Mouse (Mus musculus): Measurements from ENCODE around the gene Ccdc6.

Ccdc6 gene

DNA sequence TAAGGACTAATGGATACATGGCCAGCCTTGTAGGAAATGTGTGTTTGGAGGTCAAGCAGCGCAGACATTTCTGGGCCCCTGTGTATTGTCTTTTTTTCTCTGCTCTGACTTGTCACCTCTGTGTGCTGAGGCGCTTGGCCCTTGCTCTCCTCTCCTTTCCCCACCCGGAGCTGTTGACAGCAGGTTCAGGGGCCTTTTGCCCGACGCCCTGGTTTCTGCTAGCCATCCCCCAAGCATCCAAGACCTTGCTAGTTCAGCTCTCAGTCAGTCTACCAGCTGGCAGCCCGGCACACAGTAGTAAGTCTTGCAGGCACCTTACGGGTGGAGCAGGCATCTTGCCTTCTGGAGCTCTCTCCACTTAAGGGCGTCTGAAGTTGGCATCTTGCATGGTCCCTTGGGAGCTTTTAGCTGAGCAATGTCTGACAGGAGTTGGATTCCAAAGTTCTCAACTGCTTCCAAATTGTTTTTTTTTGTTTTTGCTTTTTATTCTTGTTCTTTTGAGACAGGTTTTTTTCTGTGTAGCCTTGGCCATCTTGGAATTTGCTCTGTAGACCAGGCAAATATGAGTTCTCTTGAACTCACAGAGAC, 17.2 kb downstream of the Ccdc6 start:
- Histone ChIP-seq H3K4me3 (replicated peaks; ENCODE audit: low read length) (no peak overlapping the region), H3K9me3 (ENCODE audit: low read length) (no peaks in the 10 kb centered on the region), H3K4me1 (replicated peaks; ENCODE audit: low read depth, low read length) (peaks cover 62% of the 10 kb centered on the region), H3K36me3 (ENCODE audit: insufficient read depth, low read length) (peaks cover 15% of the 10 kb centered on the region), H3K27me3 (ENCODE audit: insufficient read depth, low read length) (no peaks in the 10 kb centered on the region)
- no peak for TF ChIP-seq POU5F1 (IDR thresholded peaks at IDR 0.05; ENCODE audit: borderline replicate concordance, low read length)
- TF ChIP-seq NANOG (IDR thresholded peaks at IDR 0.05; ENCODE audit: borderline replicate concordance, low read length), result no peak
- TF ChIP-seq CTCF (conservative IDR thresholded peaks at IDR 0.05; ENCODE audit: low read length), result no peak

DNA sequence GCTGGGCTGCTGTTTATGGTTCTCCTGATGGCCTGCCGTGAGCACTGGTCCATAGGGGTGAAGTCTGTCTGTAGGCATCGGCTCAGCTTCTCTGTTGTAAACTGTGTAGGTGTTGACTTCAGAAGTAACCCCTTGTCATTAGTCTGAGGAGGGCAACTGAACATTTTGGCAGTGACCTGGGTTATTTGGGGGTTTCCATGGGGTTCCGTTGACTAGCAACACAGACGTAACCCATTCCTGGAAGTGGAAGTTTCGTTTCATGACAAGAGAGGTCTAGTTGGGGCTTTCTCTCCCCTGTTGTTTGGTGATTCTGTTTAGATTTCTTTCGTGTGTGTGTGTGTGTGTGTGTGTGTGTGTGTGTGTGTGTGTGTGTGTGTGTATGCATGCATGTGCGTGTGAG, 19.5 kb downstream of the Ccdc6 start:
- no peak for TF ChIP-seq CTCF (conservative IDR thresholded peaks at IDR 0.05; ENCODE audit: low read length)
- no peak for TF ChIP-seq NANOG (IDR thresholded peaks at IDR 0.05; ENCODE audit: borderline replicate concordance, low read length)
- no peak for TF ChIP-seq POU5F1 (IDR thresholded peaks at IDR 0.05; ENCODE audit: borderline replicate concordance, low read length)
- peaks cover 14% of the 10 kb centered on the region for H3K36me3 ChIP-seq (ENCODE audit: insufficient read depth, low read length)
- H3K9me3 ChIP-seq (ENCODE audit: low read length), result no peaks in the 10 kb centered on the region
- H3K4me3 ChIP-seq (replicated peaks; ENCODE audit: low read length), result no peak overlapping the region
- H3K4me1 ChIP-seq (replicated peaks; ENCODE audit: low read depth, low read length), result peaks cover 63% of the 10 kb centered on the region
- H3K27me3 ChIP-seq (ENCODE audit: insufficient read depth, low read length), result no peaks in the 10 kb centered on the region

DNA sequence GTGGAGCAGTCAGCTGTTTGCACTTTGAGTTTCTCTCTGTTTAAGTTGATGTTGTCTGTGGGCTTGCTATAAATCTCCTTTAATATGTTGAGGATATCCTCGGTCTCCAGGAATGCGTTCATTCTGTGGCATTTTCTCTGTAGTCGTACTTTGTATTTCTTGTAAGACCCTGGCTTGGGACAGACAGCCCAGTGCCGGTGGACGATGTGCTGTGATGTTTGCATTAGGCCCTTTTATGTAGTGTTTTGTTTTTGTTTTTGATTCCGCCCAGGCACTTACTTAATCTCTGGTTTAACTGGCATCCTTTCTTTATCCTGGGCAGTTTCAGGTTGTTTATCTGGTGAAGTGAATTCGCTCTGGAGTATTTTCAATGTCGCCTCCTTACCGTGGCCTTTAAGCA, 22.5 kb downstream of the Ccdc6 start:
- Histone ChIP-seq H3K36me3 (ENCODE audit: insufficient read depth, low read length) (peaks cover 8% of the 10 kb centered on the region), H3K4me1 (replicated peaks; ENCODE audit: low read depth, low read length) (peaks cover 42% of the 10 kb centered on the region), H3K4me3 (replicated peaks; ENCODE audit: low read length) (no peak overlapping the region), H3K9me3 (ENCODE audit: low read length) (peaks cover 9% of the 10 kb centered on the region), H3K27me3 (ENCODE audit: insufficient read depth, low read length) (no peaks in the 10 kb centered on the region)
- TF ChIP-seq POU5F1 (IDR thresholded peaks at IDR 0.05; ENCODE audit: borderline replicate concordance, low read length), result no peak
- TF ChIP-seq NANOG (IDR thresholded peaks at IDR 0.05; ENCODE audit: borderline replicate concordance, low read length), result no peak
- TF ChIP-seq CTCF (conservative IDR thresholded peaks at IDR 0.05; ENCODE audit: low read length), result no peak

DNA sequence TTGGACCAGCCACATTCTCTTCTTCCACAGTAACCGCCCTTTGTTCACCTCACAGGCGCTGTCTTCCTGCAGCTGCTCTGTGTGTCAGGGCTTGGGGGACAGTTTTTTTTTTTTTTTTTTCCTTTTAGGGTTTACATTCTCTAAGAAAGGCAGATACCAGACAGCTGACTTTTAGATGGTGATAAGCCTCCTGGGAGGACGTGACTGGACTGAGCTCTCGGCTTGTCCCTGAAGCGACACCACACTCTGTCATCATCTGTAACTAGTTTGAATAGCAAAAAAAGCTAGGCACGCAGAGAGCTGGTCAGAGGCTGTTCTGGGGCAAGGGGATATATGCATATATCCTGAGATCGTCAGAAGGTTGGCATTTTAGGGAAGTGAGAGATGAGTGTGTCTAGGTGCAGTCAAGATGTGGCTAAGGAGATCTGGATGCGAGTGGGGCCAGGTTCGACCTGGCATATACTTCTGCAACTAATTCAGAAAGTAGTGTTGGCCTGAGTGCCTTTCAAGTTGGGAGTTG, 23.0 kb downstream of the Ccdc6 start:
- H3K9me3 ChIP-seq (ENCODE audit: low read length), result peaks cover 9% of the 10 kb centered on the region
- peaks cover 13% of the 10 kb centered on the region for H3K36me3 ChIP-seq (ENCODE audit: insufficient read depth, low read length)
- H3K4me1 ChIP-seq (replicated peaks; ENCODE audit: low read depth, low read length), result peaks cover 43% of the 10 kb centered on the region
- H3K4me3 ChIP-seq (replicated peaks; ENCODE audit: low read length), result no peak overlapping the region
- H3K27me3 ChIP-seq (ENCODE audit: insufficient read depth, low read length), result no peaks in the 10 kb centered on the region
- TF ChIP-seq NANOG (IDR thresholded peaks at IDR 0.05; ENCODE audit: borderline replicate concordance, low read length) (no peak), CTCF (conservative IDR thresholded peaks at IDR 0.05; ENCODE audit: low read length) (no peak), POU5F1 (IDR thresholded peaks at IDR 0.05; ENCODE audit: borderline replicate concordance, low read length) (no peak)

DNA sequence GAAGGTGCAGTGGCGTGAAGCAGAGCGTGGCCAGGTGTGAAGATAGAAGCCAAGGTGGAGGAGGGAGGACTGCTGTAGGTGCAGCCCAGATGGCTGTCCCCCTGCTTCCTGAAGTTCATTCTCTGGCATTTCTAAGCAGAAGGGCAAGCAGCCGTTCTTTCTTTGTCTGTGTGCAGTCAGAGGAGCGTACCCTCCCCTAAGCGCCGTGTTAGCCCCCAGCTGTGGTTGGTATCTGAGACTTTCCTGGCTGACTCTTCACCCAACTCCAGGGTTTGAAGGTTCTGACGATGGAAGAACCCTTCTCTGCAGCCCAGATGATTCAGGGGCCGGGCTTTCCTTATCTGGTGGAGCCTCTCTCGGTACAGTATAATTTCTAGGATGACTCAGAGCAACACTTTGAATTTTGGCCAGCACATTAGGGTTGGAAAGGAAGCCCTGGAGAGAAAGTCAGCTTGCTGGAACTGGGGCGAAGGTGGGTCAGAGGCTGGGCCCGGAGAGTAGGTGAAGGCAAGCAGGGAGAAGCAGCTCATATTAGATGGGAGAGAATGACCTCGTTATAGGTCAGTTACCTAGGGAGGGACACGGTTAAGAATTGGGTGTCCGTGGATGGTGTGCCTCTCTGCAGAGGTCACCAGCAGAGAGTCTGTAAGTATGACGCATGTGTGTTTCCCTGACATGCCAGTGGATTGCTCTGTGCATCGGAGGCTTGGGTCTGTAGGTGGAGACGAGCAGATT, 23.9 kb downstream of the Ccdc6 start:
- peaks cover 50% of the 10 kb centered on the region for H3K4me1 ChIP-seq (replicated peaks; ENCODE audit: low read depth, low read length)
- peaks cover 17% of the 10 kb centered on the region for H3K36me3 ChIP-seq (ENCODE audit: insufficient read depth, low read length)
- H3K9me3 ChIP-seq (ENCODE audit: low read length), result peaks cover 9% of the 10 kb centered on the region
- H3K27me3 ChIP-seq (ENCODE audit: insufficient read depth, low read length), result no peaks in the 10 kb centered on the region
- no peak for TF ChIP-seq CTCF (conservative IDR thresholded peaks at IDR 0.05; ENCODE audit: low read length)
- no peak for TF ChIP-seq POU5F1 (IDR thresholded peaks at IDR 0.05; ENCODE audit: borderline replicate concordance, low read length)
- no peak for TF ChIP-seq NANOG (IDR thresholded peaks at IDR 0.05; ENCODE audit: borderline replicate concordance, low read length)
- H3K4me3 ChIP-seq (replicated peaks; ENCODE audit: low read length), result no peak overlapping the region

DNA sequence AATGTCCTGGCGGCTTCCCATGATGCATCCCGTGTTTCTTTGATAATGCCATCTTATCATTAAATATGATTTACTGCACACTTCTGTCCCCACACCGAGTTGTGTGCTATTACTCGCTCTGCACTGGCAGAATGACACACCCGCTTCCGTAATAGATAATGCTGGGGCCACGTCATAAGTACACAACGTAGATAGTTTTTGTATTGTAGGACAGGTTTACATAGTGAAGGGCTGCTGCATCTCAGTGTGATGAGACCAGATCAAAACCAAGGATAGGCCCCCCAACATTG, 24.4 kb downstream of the Ccdc6 start:
- no peak for TF ChIP-seq POU5F1 (IDR thresholded peaks at IDR 0.05; ENCODE audit: borderline replicate concordance, low read length)
- TF ChIP-seq CTCF (conservative IDR thresholded peaks at IDR 0.05; ENCODE audit: low read length), result no peak
- TF ChIP-seq NANOG (IDR thresholded peaks at IDR 0.05; ENCODE audit: borderline replicate concordance, low read length), result no peak

DNA sequence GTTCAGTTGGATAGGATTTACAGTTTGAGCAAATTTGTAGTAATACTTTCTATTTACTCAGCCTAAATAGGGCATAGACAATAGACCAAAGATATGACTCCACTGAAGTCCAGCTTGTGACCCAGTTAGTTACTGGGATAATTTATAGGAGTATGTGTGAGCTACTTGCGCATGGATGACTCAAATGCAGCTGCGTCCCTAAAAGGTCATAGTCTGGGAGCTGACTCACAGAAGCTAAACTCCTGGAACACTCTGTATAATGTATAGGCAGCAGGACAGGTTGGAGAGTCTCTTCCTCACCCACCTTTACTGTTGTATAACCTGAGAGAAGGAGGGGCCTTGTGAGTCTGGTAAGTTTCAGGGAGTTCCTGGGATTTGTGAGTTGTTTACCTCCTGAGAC, 26.5 kb downstream of the Ccdc6 start:
- TF ChIP-seq NANOG (IDR thresholded peaks at IDR 0.05; ENCODE audit: borderline replicate concordance, low read length) (no peak), CTCF (conservative IDR thresholded peaks at IDR 0.05; ENCODE audit: low read length) (no peak), POU5F1 (IDR thresholded peaks at IDR 0.05; ENCODE audit: borderline replicate concordance, low read length) (no peak)
- Histone ChIP-seq H3K27me3 (ENCODE audit: insufficient read depth, low read length) (no peaks in the 10 kb centered on the region), H3K4me3 (replicated peaks; ENCODE audit: low read length) (no peak overlapping the region), H3K36me3 (ENCODE audit: insufficient read depth, low read length) (peaks cover 17% of the 10 kb centered on the region), H3K9me3 (ENCODE audit: low read length) (peaks cover 9% of the 10 kb centered on the region), H3K4me1 (replicated peaks; ENCODE audit: low read depth, low read length) (peaks cover 57% of the 10 kb centered on the region)

More for the DNA sequence above, 24.4 kb downstream of the Ccdc6 start:
- H3K4me3 ChIP-seq (replicated peaks; ENCODE audit: low read length), result no peak overlapping the region
- H3K36me3 ChIP-seq (ENCODE audit: insufficient read depth, low read length), result peaks cover 17% of the 10 kb centered on the region
- peaks cover 50% of the 10 kb centered on the region for H3K4me1 ChIP-seq (replicated peaks; ENCODE audit: low read depth, low read length)
- H3K9me3 ChIP-seq (ENCODE audit: low read length), result peaks cover 9% of the 10 kb centered on the region
- no peaks in the 10 kb centered on the region for H3K27me3 ChIP-seq (ENCODE audit: insufficient read depth, low read length)

DNA sequence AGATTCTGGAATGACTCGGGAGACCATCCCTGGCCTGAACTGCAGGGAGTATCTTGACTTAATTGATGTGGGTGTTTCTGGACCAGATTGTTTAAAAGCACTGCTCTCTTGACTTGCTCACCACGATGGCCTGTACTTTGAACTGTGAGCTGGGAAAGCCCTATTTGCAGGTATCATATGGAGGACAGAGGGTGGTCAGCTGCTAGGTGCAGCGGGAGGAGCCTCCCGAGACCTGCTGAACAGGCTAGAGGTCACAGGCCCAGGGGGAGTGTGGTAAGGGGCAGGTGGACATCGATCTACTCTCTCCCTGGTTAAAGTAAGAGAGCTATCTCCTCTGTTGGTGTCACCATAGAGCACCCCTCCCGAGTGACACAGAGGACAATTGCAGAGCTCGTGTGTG, 28.6 kb downstream of the Ccdc6 start:
- H3K4me3 ChIP-seq (replicated peaks; ENCODE audit: low read length), result no peak overlapping the region
- peaks cover 36% of the 10 kb centered on the region for H3K36me3 ChIP-seq (ENCODE audit: insufficient read depth, low read length)
- peaks cover 9% of the 10 kb centered on the region for H3K9me3 ChIP-seq (ENCODE audit: low read length)
- TF ChIP-seq NANOG (IDR thresholded peaks at IDR 0.05; ENCODE audit: borderline replicate concordance, low read length) (no peak), POU5F1 (IDR thresholded peaks at IDR 0.05; ENCODE audit: borderline replicate concordance, low read length) (no peak), CTCF (conservative IDR thresholded peaks at IDR 0.05; ENCODE audit: low read length) (no peak)
- H3K27me3 ChIP-seq (ENCODE audit: insufficient read depth, low read length), result no peaks in the 10 kb centered on the region
- H3K4me1 ChIP-seq (replicated peaks; ENCODE audit: low read depth, low read length), result peaks cover 54% of the 10 kb centered on the region

All from E14TG2a.4 (cell line).